Mouse (Mus musculus) myocyte (in vitro differentiated cells): Measurements from ENCODE around the gene Dpy19l3. TPM values are rescaled to one million over a fixed set of nuclear protein-coding genes. Genes with fewer than 3 reads are reported as not detected.

Experiments
- H3K27me3 ChIP-seq: one replicate; pipeline ENCODE4 v1.6.1; 2011; ENCODE audit not compliant: control insufficient read depth, insufficient read depth, insufficient read length
- H3K36me3 ChIP-seq: one replicate; pipeline ENCODE4 v1.6.1; 2011; ENCODE audit not compliant: control insufficient read depth, insufficient read depth
- H3K4me2 ChIP-seq: one replicate; pipeline ENCODE4 v1.6.1; 2011; ENCODE audit warnings: low read depth, control low read depth
- H3K4me3 ChIP-seq: one replicate; pipeline ENCODE4 v1.5.1; 2011; ENCODE audit warnings: mild to moderate bottlenecking, control low read depth, moderate library complexity
- H3K79me2 ChIP-seq: one replicate; pipeline ENCODE4 v1.6.1; 2011; ENCODE audit not compliant: control insufficient read depth, insufficient read depth
- H3ac ChIP-seq: one replicate; pipeline ENCODE4 v1.6.1; 2011; ENCODE audit not compliant: control insufficient read depth, insufficient read length
- CEBPB ChIP-seq: IDR thresholded peaks from 2 replicates; pipeline ENCODE4 v1.6.1; 2011; ENCODE audit warnings: mild to moderate bottlenecking, moderate library complexity; ENCODE audit not compliant: poor library complexity, insufficient read depth, severe bottlenecking
- E2F4 ChIP-seq: IDR thresholded peaks from one replicate; pipeline ENCODE4 v1.6.1; 2011; ENCODE audit warnings: mild to moderate bottlenecking, control low read depth, moderate library complexity; ENCODE audit not compliant: insufficient read depth
- MAX ChIP-seq: IDR thresholded peaks from one replicate; pipeline ENCODE4 v1.6.1; 2011; ENCODE audit warnings: low read depth, mild to moderate bottlenecking, control low read depth
- MYOD1 ChIP-seq, 3 experiments: IDR thresholded peaks; one replicate each; pipeline ENCODE4 v1.6.1; 2011; ENCODE audit warnings: control low read depth in 2 of 3, low read depth in 2 of 3, mild to moderate bottlenecking in 2 of 3, moderate library complexity in 1 of 3; ENCODE audit not compliant: insufficient read length in 2 of 3, control insufficient read depth in 1 of 3
- MYOG ChIP-seq, 3 experiments: IDR thresholded peaks; one replicate each; pipeline ENCODE4 v1.6.1; 2011; ENCODE audit warnings: control low read depth in 2 of 3, low read depth in 2 of 3, mild to moderate bottlenecking in 2 of 3; ENCODE audit not compliant: insufficient read length in 2 of 3, control insufficient read depth in 1 of 3, insufficient read depth in 1 of 3
- POLR2A ChIP-seq: IDR thresholded peaks from one replicate; pipeline ENCODE4 v1.6.1; 2011; ENCODE audit warnings: low read depth, mild to moderate bottlenecking, control low read depth, moderate library complexity; ENCODE audit not compliant: insufficient read length
- POLR2AphosphoS2 ChIP-seq: IDR thresholded peaks from one replicate; pipeline ENCODE4 v1.6.1; 2011; ENCODE audit warnings: low read depth, control low read depth; ENCODE audit not compliant: insufficient read length
- REST ChIP-seq: IDR thresholded peaks from one replicate; pipeline ENCODE4 v1.6.1; 2011; ENCODE audit warnings: mild to moderate bottlenecking, control low read depth, moderate library complexity; ENCODE audit not compliant: insufficient read depth, insufficient read length
- SRF ChIP-seq: IDR thresholded peaks from one replicate; pipeline ENCODE4 v1.6.1; 2011; ENCODE audit warnings: low read depth; ENCODE audit not compliant: control insufficient read depth, insufficient read length
- TCF12 ChIP-seq: IDR thresholded peaks from one replicate; pipeline ENCODE4 v1.6.1; 2011; ENCODE audit warnings: mild to moderate bottlenecking, control low read depth; ENCODE audit not compliant: poor library complexity, insufficient read depth, severe bottlenecking
- TCF3 ChIP-seq: IDR thresholded peaks from one replicate; pipeline ENCODE4 v1.6.1; 2011; ENCODE audit warnings: low read depth, control low read depth; ENCODE audit not compliant: insufficient read length
- USF1 ChIP-seq: IDR thresholded peaks from one replicate; pipeline ENCODE4 v1.6.1; 2011; ENCODE audit warnings: low read depth, mild to moderate bottlenecking, control low read depth, moderate library complexity
- polyA plus RNA-seq: library from polyadenylated mRNA; unstranded; fragments of >200 nt; fragmentation: generic; extraction: Trizol; gene quantifications from one replicate; pipeline ENCODE4 v1.2.1, GENCODE M21; 2012; ENCODE audit warnings: missing spikeins

Dpy19l3 gene
- polyA plus RNA-seq, 1 experiment: 7.8 TPM

GRCm38 (mm10) chr7:35668066-35669041 lies 85.9 kb downstream of the Dpy19l3 start:
- H3K79me2 ChIP-seq: no peaks in the 10 kb centered on the region
- no peak overlapping the region for H3K4me2 ChIP-seq
- H3K27me3 ChIP-seq: no peaks in the 10 kb centered on the region
- no peak for TF ChIP-seq TCF12
- TF ChIP-seq USF1: no peak
- no peak for TF ChIP-seq REST
- no peak for TF ChIP-seq POLR2A
- no peak for TF ChIP-seq MYOD1 (IDR thresholded peaks at IDR 0.05; ENCODE audit: control insufficient read depth in 1 of 3, insufficient read length in 2 of 3, low read depth in 2 of 3)
- TF ChIP-seq SRF: no peak
- no peak for TF ChIP-seq TCF3
- no peak for TF ChIP-seq MAX
- TF ChIP-seq E2F4: no peak
- TF ChIP-seq MYOG (IDR thresholded peaks at IDR 0.05; ENCODE audit: control insufficient read depth in 1 of 3, insufficient read depth in 1 of 3, insufficient read length in 2 of 3, low read depth in 2 of 3): no peak
- no peak for TF ChIP-seq POLR2AphosphoS2
- no peak for TF ChIP-seq CEBPB
- no peaks in the 10 kb centered on the region for H3K36me3 ChIP-seq
- no peak overlapping the region for H3ac ChIP-seq
- H3K4me3 ChIP-seq: no peak overlapping the region

GRCm38 (mm10) chr7:35663790-35664376 lies 90.4 kb downstream of the Dpy19l3 start:
- Histone ChIP-seq H3K36me3 (no peaks in the 10 kb centered on the region), H3K4me3 (no peak overlapping the region), H3K79me2 (no peaks in the 10 kb centered on the region), H3ac (no peak overlapping the region), H3K4me2 (no peak overlapping the region), H3K27me3 (no peaks in the 10 kb centered on the region)
- TF ChIP-seq MYOD1 (IDR thresholded peaks at IDR 0.05; ENCODE audit: control insufficient read depth in 1 of 3, insufficient read length in 2 of 3, low read depth in 2 of 3): no peak
- TF ChIP-seq TCF12: no peak
- TF ChIP-seq CEBPB: no peak
- no peak for TF ChIP-seq POLR2A
- no peak for TF ChIP-seq TCF3
- TF ChIP-seq MYOG (IDR thresholded peaks at IDR 0.05; ENCODE audit: control insufficient read depth in 1 of 3, insufficient read depth in 1 of 3, insufficient read length in 2 of 3, low read depth in 2 of 3): no peak
- TF ChIP-seq SRF: no peak
- TF ChIP-seq REST: no peak
- TF ChIP-seq USF1: no peak
- TF ChIP-seq E2F4: no peak
- TF ChIP-seq MAX: no peak
- TF ChIP-seq POLR2AphosphoS2: no peak

GRCm38 (mm10) chr7:35659173-35659572 lies 95.1 kb downstream of the Dpy19l3 start:
- Histone ChIP-seq H3K79me2 (no peaks in the 10 kb centered on the region), H3K27me3 (peaks cover 10% of the 10 kb centered on the region), H3K4me2 (no peak overlapping the region), H3ac (no peak overlapping the region), H3K36me3 (no peaks in the 10 kb centered on the region), H3K4me3 (no peak overlapping the region)
- TF ChIP-seq MAX: no peak
- no peak for TF ChIP-seq E2F4
- TF ChIP-seq POLR2AphosphoS2: no peak
- no peak for TF ChIP-seq MYOG (IDR thresholded peaks at IDR 0.05; ENCODE audit: control insufficient read depth in 1 of 3, insufficient read depth in 1 of 3, insufficient read length in 2 of 3, low read depth in 2 of 3)
- TF ChIP-seq TCF3: no peak
- no peak for TF ChIP-seq TCF12
- no peak for TF ChIP-seq MYOD1 (IDR thresholded peaks at IDR 0.05; ENCODE audit: control insufficient read depth in 1 of 3, insufficient read length in 2 of 3, low read depth in 2 of 3)
- TF ChIP-seq SRF: no peak
- TF ChIP-seq USF1: no peak
- no peak for TF ChIP-seq CEBPB
- no peak for TF ChIP-seq REST
- TF ChIP-seq POLR2A: no peak

GRCm38 (mm10) chr7:35657829-35658228 lies 96.4 kb downstream of the Dpy19l3 start:
- Histone ChIP-seq H3ac (no peak overlapping the region), H3K4me2 (no peak overlapping the region), H3K4me3 (no peak overlapping the region), H3K79me2 (no peaks in the 10 kb centered on the region), H3K27me3 (peaks cover 14% of the 10 kb centered on the region), H3K36me3 (no peaks in the 10 kb centered on the region)
- TF ChIP-seq MYOG (IDR thresholded peaks at IDR 0.05; ENCODE audit: control insufficient read depth in 1 of 3, insufficient read depth in 1 of 3, insufficient read length in 2 of 3, low read depth in 2 of 3): no peak
